23 mouse cellular contexts compared by ENCODE assay signal in genomic region chr13:25288736-25289135, GRCm38 (mm10). TPM values are rescaled to one million over a fixed set of nuclear protein-coding genes. Genes with fewer than 3 reads are reported as not detected.
DNase-seq lines count a peak whose midpoint lies in the region; ATAC-seq and TF ChIP-seq lines count a peak whose summit lies in the region.
"Had no signal": no experiment of that assay in that cellular context is flagged by ENCODE, and none has a peak within 500 bp of the region (broad histone marks: within the 10 kb centered on the region; RNA-seq: fewer than 3 reads in every experiment).

No protein-coding gene starts in this region.

- ATAC-seq in forebrain, embryonic 14.5 days, result no peak
- ATAC-seq: activated CD4-positive, CD25-positive, alpha-beta regulatory T cell, adult 4 months; CD4-positive, CD25-positive, alpha-beta regulatory T cell, adult 4 months; forebrain, embryonic 13.5 days; forebrain, embryonic 16.5 days had no signal

- no peaks in the 10 kb centered on the region for H3K27me3 ChIP-seq in kidney, adult 2 months (replicated peaks; ENCODE audit: control insufficient read depth, insufficient read depth, low read length)
- no peaks in the 10 kb centered on the region for H3K27me3 ChIP-seq in forebrain, embryonic 14.5 days (replicated peaks; ENCODE audit: control insufficient read depth, insufficient read depth, low read length)
- H3K27me3 ChIP-seq: CH12.LX; embryonic facial prominence, embryonic 12.5 days; forebrain, embryonic 13.5 days had no signal

- H3K4me2 ChIP-seq in forebrain, embryonic 14.5 days (ENCODE audit: low read length), result no peak overlapping the region
- H3K4me2 ChIP-seq: embryonic facial prominence, embryonic 12.5 days; forebrain, embryonic 13.5 days had no signal

- WGBS in kidney, adult 2 months, result 82% methylated on average over 1 of the region's 1 CpGs
- 71% methylated on average over 1 of the region's 1 CpGs for WGBS in forebrain, embryonic 14.5 days

- no peak overlapping the region for H3K9ac ChIP-seq in forebrain, embryonic 14.5 days (ENCODE audit: low read length)
- H3K9ac ChIP-seq: embryonic facial prominence, embryonic 12.5 days; forebrain, embryonic 13.5 days had no signal

- no peaks in the 10 kb centered on the region for H3K9me3 ChIP-seq in forebrain, embryonic 14.5 days (replicated peaks; ENCODE audit: control insufficient read depth, low read length)
- H3K9me3 ChIP-seq: embryonic facial prominence, embryonic 10.5 days; embryonic facial prominence, embryonic 12.5 days; forebrain, embryonic 13.5 days; G1E had no signal

- H3K27ac ChIP-seq in kidney, adult 2 months (ENCODE audit: insufficient read depth, low read depth, low read length), result no peak overlapping the region
- no peak overlapping the region for H3K27ac ChIP-seq in forebrain, embryonic 14.5 days (ENCODE audit: low read depth, low read length)
- H3K27ac ChIP-seq: embryonic facial prominence, embryonic 10.5 days; embryonic facial prominence, embryonic 12.5 days; forebrain, embryonic 13.5 days had no signal

- no peak for TF ChIP-seq POLR2A in kidney, adult 2 months (IDR thresholded peaks at IDR 0.05; ENCODE audit: low read depth, low read length)

- no peak for TF ChIP-seq CTCF in kidney, adult 2 months (conservative IDR thresholded peaks at IDR 0.05; ENCODE audit: insufficient read depth, insufficient read length, low read depth, low read length)

- no peaks in the 10 kb centered on the region for H3K4me1 ChIP-seq in kidney, adult 2 months (ENCODE audit: control insufficient read depth, insufficient read depth, low read length)
- H3K4me1 ChIP-seq in forebrain, embryonic 14.5 days (ENCODE audit: control insufficient read depth, insufficient read depth, low read length), result no peaks in the 10 kb centered on the region
- H3K4me1 ChIP-seq: embryonic facial prominence, embryonic 10.5 days; embryonic facial prominence, embryonic 12.5 days; forebrain, embryonic 13.5 days had no signal

- H3K36me3 ChIP-seq in kidney, adult 2 months (ENCODE audit: control insufficient read depth, insufficient read depth, low read length), result no peaks in the 10 kb centered on the region
- no peaks in the 10 kb centered on the region for H3K36me3 ChIP-seq in forebrain, embryonic 14.5 days (ENCODE audit: control insufficient read depth, insufficient read depth, low read length)
- H3K36me3 ChIP-seq: embryonic facial prominence, embryonic 10.5 days; embryonic facial prominence, embryonic 12.5 days; G1E had no signal

- H3K4me3 ChIP-seq in kidney, adult 2 months (ENCODE audit: insufficient read depth, low read depth, low read length), result no peak overlapping the region
- no peak overlapping the region for H3K4me3 ChIP-seq in forebrain, embryonic 14.5 days (ENCODE audit: low read depth, low read length)
- H3K4me3 ChIP-seq: embryonic facial prominence, embryonic 10.5 days; embryonic facial prominence, embryonic 12.5 days; forebrain, embryonic 13.5 days had no signal

- peak; percentile 1 for DNase-seq in kidney, adult 2 months
- DNase-seq in kidney, adult 11 months, result no peak
- DNase-seq in Muller cell, postnatal 12 days (ENCODE audit: inconsistent ontology term), result peak; percentile 37
- DNase-seq in adipocyte (ENCODE audit: low spot score), result peak; percentile 56
- DNase-seq in forebrain, embryonic 14.5 days (ENCODE audit: low spot score), result no peak
- no peak for DNase-seq in right cerebral cortex, postnatal 4 days
- DNase-seq: adrenal gland, adult 2 months; adrenal gland, postnatal 10 days; adrenal gland, postnatal 25 days; B cell, adult 2 months; cerebellum, adult 11-12 months; cerebellum, adult 2 months; cerebellum, adult 9-10 months; cerebellum, postnatal 10 days; cerebellum, postnatal 25 days had no signal

RNA-seq across cellular contexts. Expression of gene Nrsn1, which starts 18.4 kb away (rescaled TPM):
- 0.05 and 0.28 TPM in 2 replicates for polyA plus RNA-seq in kidney, adult 2 months (2012; rRNA removed)
- polyA plus RNA-seq in forebrain, embryonic 14.5 days (2014; fragmentation: Nextera tagmentation; extraction: Ambion mirVana), result 31.2 and 38.3 TPM in 2 replicates
- polyA plus RNA-seq: activated CD4-positive, CD25-positive, alpha-beta regulatory T cell, adult 4 months; CD4-positive, CD25-positive, alpha-beta regulatory T cell, adult 4 months; G1E had no signal

Comparison
In these comparisons a context has a peak if more than half of its experiments do, and no peak if none do; other contexts are left out.
1. DNase-seq: peak in kidney, adult 2 months (single experiment), Muller cell, postnatal 12 days (single experiment) and adipocyte (single experiment); none in kidney, adult 11 months (single experiment), forebrain, embryonic 14.5 days (single experiment) and right cerebral cortex, postnatal 4 days (single experiment).
2. RNA of gene Nrsn1, which starts 18.4 kb away (polyA plus RNA-seq): 31.2 to 38.3 TPM in forebrain, embryonic 14.5 days; 0.05 to 0.28 TPM in kidney, adult 2 months; every median in the first group is over 10 times any median in the second.